Mouse (Mus musculus): ENCODE measurements around the gene Ruvbl1.

The Ruvbl1 gene

GRCm38 (mm10) chr6:88493712-88494111, 28.5 kb downstream of the Ruvbl1 start:
- no peak for DNase-seq (ENCODE audit: low read depth, low spot score)

- peak; percentile 62 for DNase-seq (ENCODE audit: low read depth, low spot score)
Measured at GRCm38 (mm10) chr6:88499481-88500404, 34.5 kb downstream of the Ruvbl1 start.

- no peak for DNase-seq (ENCODE audit: low read depth, low spot score)
Measured at GRCm38 (mm10) chr6:88500405-88500767, 35.2 kb downstream of the Ruvbl1 start.

GRCm38 (mm10) chr6:88502030-88502970, 37.1 kb downstream of the Ruvbl1 start:
- no peak for DNase-seq (ENCODE audit: low read depth, low spot score)

- DNase-seq (ENCODE audit: low read depth, low spot score) = no peak
Measured at GRCm38 (mm10) chr6:88503044-88503443, 37.8 kb downstream of the Ruvbl1 start.

- DNase-seq (ENCODE audit: low read depth, low spot score) = no peak
Measured at GRCm38 (mm10) chr6:88513984-88514383, 48.8 kb downstream of the Ruvbl1 start.

GRCm38 (mm10) chr6:88514546-88514945, 49.3 kb downstream of the Ruvbl1 start:
- DNase-seq (ENCODE audit: low read depth, low spot score) = no peak

- no peak for DNase-seq (ENCODE audit: low read depth, low spot score)
Measured at GRCm38 (mm10) chr6:88515971-88516370, 50.8 kb downstream of the Ruvbl1 start.

GRCm38 (mm10) chr6:88516667-88517066, 51.5 kb downstream of the Ruvbl1 start:
- DNase-seq (ENCODE audit: low read depth, low spot score) = no peak

- no peak for DNase-seq (ENCODE audit: low read depth, low spot score)
Measured at GRCm38 (mm10) chr6:88517701-88518403, 52.6 kb downstream of the Ruvbl1 start.

GRCm38 (mm10) chr6:88518404-88519263, 53.4 kb downstream of the Ruvbl1 start, which contains the start of gene Sec61a1:
TSS of gene Sec61a1 (minus strand) at chr6:88518905.
- DNase-seq (ENCODE audit: low read depth, low spot score) = peak; percentile 94

GRCm38 (mm10) chr6:88521821-88522220, 56.6 kb downstream of the Ruvbl1 start:
- DNase-seq (ENCODE audit: low read depth, low spot score) = no peak

GRCm38 (mm10) chr6:88522606-88523005, 57.4 kb downstream of the Ruvbl1 start:
- no peak for DNase-seq (ENCODE audit: low read depth, low spot score)

- no peak for DNase-seq (ENCODE audit: low read depth, low spot score)
Measured at GRCm38 (mm10) chr6:88523043-88523442, 57.8 kb downstream of the Ruvbl1 start.

GRCm38 (mm10) chr6:88523451-88523850, 58.2 kb downstream of the Ruvbl1 start:
- DNase-seq (ENCODE audit: low read depth, low spot score) = no peak

GRCm38 (mm10) chr6:88524056-88524455, 58.8 kb downstream of the Ruvbl1 start:
- no peak for DNase-seq (ENCODE audit: low read depth, low spot score)

- no peak for DNase-seq (ENCODE audit: low read depth, low spot score)
Measured at GRCm38 (mm10) chr6:88530306-88530705, 65.1 kb downstream of the Ruvbl1 start.

- no peak for DNase-seq (ENCODE audit: low read depth, low spot score)
Measured at GRCm38 (mm10) chr6:88540093-88540755, 75.0 kb downstream of the Ruvbl1 start.

GRCm38 (mm10) chr6:88544241-88544640, 79.0 kb downstream of the Ruvbl1 start:
- DNase-seq (ENCODE audit: low read depth, low spot score) = no peak

Data from forelimb bud, embryonic 11.5 days (tissue).